In genomic region chr2:33215700-33216509, GRCm38 (mm10) we compare ENCODE assay signal across 8 mouse cellular contexts. TPM values are rescaled to one million over a fixed set of nuclear protein-coding genes. Genes with fewer than 3 reads are reported as not detected.
DNase-seq lines count a peak whose midpoint lies in the region; ATAC-seq lines count a peak whose summit lies in the region.

Gene Angptl2, plus strand, starts transcription at chr2:33216069.

- no peaks in the 10 kb centered on the region for H3K9me3 ChIP-seq in intestine, embryonic 14.5 days (ENCODE audit: control insufficient read depth, low read length)
- H3K9me3 ChIP-seq in megakaryocyte, embryonic 14.5 days: no peaks in the 10 kb centered on the region

- H3K4me1 ChIP-seq in intestine, embryonic 14.5 days (replicated peaks; ENCODE audit: control insufficient read depth, insufficient read depth, low read length): peaks cover 34% of the 10 kb centered on the region
- H3K4me1 ChIP-seq in megakaryocyte, embryonic 14.5 days: peaks cover 43% of the 10 kb centered on the region

- peak within 1 kb of the TSS; percentile 53 for H3K9ac ChIP-seq in intestine, embryonic 14.5 days (ENCODE audit: low read length)

- H3K36me3 ChIP-seq in intestine, embryonic 14.5 days (ENCODE audit: control insufficient read depth, insufficient read depth, low read length): no peaks in the 10 kb centered on the region
- no peaks in the 10 kb centered on the region for H3K36me3 ChIP-seq in megakaryocyte, embryonic 14.5 days (replicated peaks; ENCODE audit: low read length)

- H3K4me3 ChIP-seq in intestine, embryonic 14.5 days (ENCODE audit: low read depth, low read length): peak within 1 kb of the TSS; percentile 51
- H3K4me3 ChIP-seq in megakaryocyte, embryonic 14.5 days (replicated peaks): peak within 1 kb of the TSS; percentile 83

- 2% methylated on average over 22 of the region's 22 CpGs for WGBS in intestine, embryonic 14.5 days

- H3K4me2 ChIP-seq in intestine, embryonic 14.5 days (ENCODE audit: low read length): peak within 1 kb of the TSS; percentile 62

- intact Hi-C loops in left cerebral cortex, postnatal 10 days (cut with DNase I): no loop called here

- peak; percentile 86 for DNase-seq in adrenal gland, adult 8-10 months
- peak; percentile 96 for DNase-seq in embryo, embryonic 11 days
- peak; percentile 94 to 96 for DNase-seq in gastrocnemius, postnatal 4 days (ENCODE audit: low spot score in 2 of 2)
- peak; percentile 91 for DNase-seq in intestine, embryonic 14.5 days (ENCODE audit: low spot score)
- DNase-seq in left cerebral cortex, postnatal 10 days (ENCODE audit: extremely low spot score in 1 of 2, low spot score in 2 of 2): peak; percentile 77 to 93
- DNase-seq in right cerebral cortex, postnatal 25 days: peak; percentile 69

- peak within 1 kb of the TSS; percentile 80 for H3K27ac ChIP-seq in intestine, embryonic 14.5 days (ENCODE audit: low read depth)

- peak; percentile 93 for ATAC-seq in intestine, embryonic 14.5 days (replicated peaks; ENCODE audit: low FRiP score, low TSS enrichment, low read depth)
- ATAC-seq in erythroid progenitor cell, adult 5-6 weeks (replicated peaks; ENCODE audit: low FRiP score, poor library complexity, severe bottlenecking): no peak

- H3K27me3 ChIP-seq in intestine, embryonic 14.5 days (replicated peaks; ENCODE audit: control insufficient read depth, insufficient read depth, low read length): no peaks in the 10 kb centered on the region
- peaks cover 83% of the 10 kb centered on the region for H3K27me3 ChIP-seq in megakaryocyte, embryonic 14.5 days (replicated peaks)

RNA-seq across cellular contexts. Expression of gene Angptl2, which starts in this region (rescaled TPM):
- total RNA-seq in adrenal gland, adult 8-10 months (2022): 10 to 100 TPM; 29.3 to 53.9 (median 37.0) TPM
- total RNA-seq in gastrocnemius, postnatal 4 days (2021): 100 to 1,000 TPM; 356 to 404 TPM
- 38.7 and 41.0 TPM in 2 replicates for polyA plus RNA-seq in intestine, embryonic 14.5 days (2014; fragmentation: Nextera tagmentation; extraction: Ambion mirVana)
- 1 to 10 TPM; 4.4 to 4.5 TPM for total RNA-seq in left cerebral cortex, postnatal 10 days (2021)
- polyA plus RNA-seq in megakaryocyte, embryonic 14.5 days (2012; ENCODE audit: insufficient read depth, low replicate concordance): 0.28 TPM in 1 of 2 replicates, not detected in the other
- 1.3 TPM in 1 of 2 replicates, not detected in the other for total RNA-seq in erythroid progenitor cell, adult 5-6 weeks (2015; ENCODE audit: low replicate concordance)
- 0.13 TPM in 1 of 2 replicates, not detected in the other for total RNA-seq in erythroid progenitor cell, adult 5-6 weeks (2017; ENCODE audit: low replicate concordance)

Comparison
In these comparisons a context has a peak if more than half of its experiments do, and no peak if none do; other contexts are left out.
1. RNA of gene Angptl2 (total RNA-seq): 356 to 404 TPM in gastrocnemius, postnatal 4 days; 29.3 to 53.9 TPM in adrenal gland, adult 8-10 months, 4.4 to 4.5 TPM in left cerebral cortex, postnatal 10 days and 0.13 to 1.3 TPM in erythroid progenitor cell, adult 5-6 weeks; every median in the first group is over 4 times any median in the second.
2. RNA of gene Angptl2 (polyA plus RNA-seq): 38.7 to 41.0 TPM in intestine, embryonic 14.5 days; 0.28 TPM in megakaryocyte, embryonic 14.5 days; every median in the first group is over 10 times any median in the second.
3. Peak in every context shown above with its lines, with median percentiles within 50 percentile points of each other: DNase-seq.